Mouse (Mus musculus): ENCODE results near the gene Dcaf1. TPM values are rescaled to one million over a fixed set of nuclear protein-coding genes. Genes with fewer than 3 reads are reported as not detected.

Dcaf1 gene
- polyA plus RNA-seq, 1 experiment from 2014 or later: 22.6 TPM

GRCm38 (mm10) chr9:106806503-106806902 lies 15.2 kb upstream of the Dcaf1 start:
- H3K4me1 ChIP-seq (replicated peaks): no peaks in the 10 kb centered on the region

GRCm38 (mm10) chr9:106818191-106818590 lies 3.5 kb upstream of the Dcaf1 start:
- H3K4me2 ChIP-seq: no peak overlapping the region
- no peak overlapping the region for H3K4me3 ChIP-seq
- H3K9me3 ChIP-seq (replicated peaks): no peaks in the 10 kb centered on the region
- ATAC-seq (ENCODE audit: insufficient number of reproducible peaks, low FRiP score): no peak
- 0 out of 2 replicates have a peak, but pooled peaks cover 2% of the 10 kb centered on the region for H3K4me1 ChIP-seq (replicated peaks)
- WGBS: 65% methylated on average over 6 of the region's 6 CpGs
- H3K27me3 ChIP-seq (replicated peaks): no peaks in the 10 kb centered on the region
- no peak overlapping the region for H3K27ac ChIP-seq (ENCODE audit: poor library complexity, severe bottlenecking)
- H3K9ac ChIP-seq: no peak overlapping the region
- no peaks in the 10 kb centered on the region for H3K36me3 ChIP-seq

More at GRCm38 (mm10) chr9:106806503-106806902, 15.2 kb upstream of the Dcaf1 start:
- ATAC-seq (ENCODE audit: insufficient number of reproducible peaks, low FRiP score): no peak
- H3K4me2 ChIP-seq: no peak overlapping the region
- no peak overlapping the region for H3K9ac ChIP-seq
- no peaks in the 10 kb centered on the region for H3K36me3 ChIP-seq
- no peak overlapping the region for H3K4me3 ChIP-seq
- no peak overlapping the region for H3K27ac ChIP-seq (ENCODE audit: poor library complexity, severe bottlenecking)
- H3K9me3 ChIP-seq (replicated peaks): peaks cover 10% of the 10 kb centered on the region
- H3K27me3 ChIP-seq (replicated peaks): no peaks in the 10 kb centered on the region
- WGBS: 73% methylated on average over 4 of the region's 4 CpGs

- Histone ChIP-seq H3K9ac (no peak overlapping the region), H3K4me2 (no peak overlapping the region), H3K4me3 (no peak overlapping the region), H3K27ac (ENCODE audit: poor library complexity, severe bottlenecking) (no peak overlapping the region), H3K9me3 (replicated peaks) (no peaks in the 10 kb centered on the region), H3K27me3 (replicated peaks) (no peaks in the 10 kb centered on the region), H3K4me1 (replicated peaks) (0 out of 2 replicates have a peak, but pooled peaks cover 3% of the 10 kb centered on the region), H3K36me3 (no peaks in the 10 kb centered on the region)
- 77% methylated on average over 1 of the region's 1 CpGs for WGBS
- ATAC-seq (ENCODE audit: insufficient number of reproducible peaks, low FRiP score): no peak
Observed at GRCm38 (mm10) chr9:106819201-106819600, 2.5 kb upstream of the Dcaf1 start.

GRCm38 (mm10) chr9:106821050-106821617 lies 540 bp upstream of the Dcaf1 start:
- 45% methylated on average over 15 of the region's 15 CpGs for WGBS
- peak overlapping the region; percentile 54 for H3K4me2 ChIP-seq
- no peak overlapping the region for H3K27ac ChIP-seq (ENCODE audit: poor library complexity, severe bottlenecking)
- 0 out of 2 replicates have a peak, but pooled peaks cover 3% of the 10 kb centered on the region for H3K4me1 ChIP-seq (replicated peaks)
- H3K27me3 ChIP-seq (replicated peaks): no peaks in the 10 kb centered on the region
- H3K4me3 ChIP-seq: peak overlapping the region; percentile 87
- peak overlapping the region; percentile 54 for H3K9ac ChIP-seq
- H3K36me3 ChIP-seq: no peaks in the 10 kb centered on the region
- ATAC-seq (ENCODE audit: insufficient number of reproducible peaks, low FRiP score): no peak
- H3K9me3 ChIP-seq (replicated peaks): no peaks in the 10 kb centered on the region

GRCm38 (mm10) chr9:106822381-106823104 lies 869 bp downstream of the Dcaf1 start:
- Histone ChIP-seq H3K27ac (ENCODE audit: poor library complexity, severe bottlenecking) (peak overlapping the region; percentile 90), H3K9ac (peak overlapping the region; percentile 90), H3K36me3 (no peaks in the 10 kb centered on the region), H3K4me1 (replicated peaks) (0 out of 2 replicates have a peak, but pooled peaks cover 3% of the 10 kb centered on the region), H3K4me3 (peak overlapping the region; percentile 87), H3K4me2 (peak overlapping the region; percentile 64), H3K9me3 (replicated peaks) (no peaks in the 10 kb centered on the region), H3K27me3 (replicated peaks) (no peaks in the 10 kb centered on the region)
- ATAC-seq (ENCODE audit: insufficient number of reproducible peaks, low FRiP score): peak; percentile 92
- whole genome bisulfite sequencing: 2% methylated on average over 30 of the region's 32 CpGs

- H3K9me3 ChIP-seq (replicated peaks): no peaks in the 10 kb centered on the region
- no peak overlapping the region for H3K27ac ChIP-seq (ENCODE audit: poor library complexity, severe bottlenecking)
- H3K4me3 ChIP-seq: no peak overlapping the region
- no peak for ATAC-seq (ENCODE audit: insufficient number of reproducible peaks, low FRiP score)
- H3K4me1 ChIP-seq (replicated peaks): no peaks in the 10 kb centered on the region
- 91% methylated on average over 1 of the region's 1 CpGs for WGBS
- H3K36me3 ChIP-seq: peaks cover 69% of the 10 kb centered on the region
- no peak overlapping the region for H3K4me2 ChIP-seq
- H3K27me3 ChIP-seq (replicated peaks): no peaks in the 10 kb centered on the region
- no peak overlapping the region for H3K9ac ChIP-seq
Observed at GRCm38 (mm10) chr9:106840569-106840968, 18.9 kb downstream of the Dcaf1 start.

GRCm38 (mm10) chr9:106842800-106843199 lies 21.1 kb downstream of the Dcaf1 start:
- WGBS: 94% methylated on average over 6 of the region's 6 CpGs
- no peak overlapping the region for H3K4me2 ChIP-seq
- no peak overlapping the region for H3K4me3 ChIP-seq

GRCm38 (mm10) chr9:106856664-106857063 lies 35.0 kb downstream of the Dcaf1 start:
- no peak overlapping the region for H3K27ac ChIP-seq (ENCODE audit: poor library complexity, severe bottlenecking)
- H3K9me3 ChIP-seq (replicated peaks): no peaks in the 10 kb centered on the region
- 80% methylated on average over 3 of the region's 3 CpGs for WGBS
- no peak overlapping the region for H3K9ac ChIP-seq
- no peak overlapping the region for H3K4me3 ChIP-seq
- H3K27me3 ChIP-seq (replicated peaks): no peaks in the 10 kb centered on the region
- no peaks in the 10 kb centered on the region for H3K4me1 ChIP-seq (replicated peaks)
- peaks cover 75% of the 10 kb centered on the region for H3K36me3 ChIP-seq
- ATAC-seq (ENCODE audit: insufficient number of reproducible peaks, low FRiP score): no peak
- no peak overlapping the region for H3K4me2 ChIP-seq

More at GRCm38 (mm10) chr9:106842800-106843199, 21.1 kb downstream of the Dcaf1 start:
- Histone ChIP-seq H3K27me3 (replicated peaks) (no peaks in the 10 kb centered on the region), H3K9ac (no peak overlapping the region), H3K36me3 (peaks cover 67% of the 10 kb centered on the region), H3K27ac (ENCODE audit: poor library complexity, severe bottlenecking) (no peak overlapping the region), H3K4me1 (replicated peaks) (no peaks in the 10 kb centered on the region), H3K9me3 (replicated peaks) (no peaks in the 10 kb centered on the region)
- no peak for ATAC-seq (ENCODE audit: insufficient number of reproducible peaks, low FRiP score)

- Histone ChIP-seq H3K27me3 (replicated peaks) (no peaks in the 10 kb centered on the region), H3K4me2 (no peak overlapping the region), H3K4me3 (no peak overlapping the region), H3K4me1 (replicated peaks) (no peaks in the 10 kb centered on the region), H3K36me3 (peaks cover 74% of the 10 kb centered on the region), H3K9me3 (replicated peaks) (no peaks in the 10 kb centered on the region), H3K27ac (ENCODE audit: poor library complexity, severe bottlenecking) (no peak overlapping the region), H3K9ac (no peak overlapping the region)
- 87% methylated on average over 11 of the region's 11 CpGs for WGBS
- no peak for ATAC-seq (ENCODE audit: insufficient number of reproducible peaks, low FRiP score)
Observed at GRCm38 (mm10) chr9:106858036-106858435, 36.4 kb downstream of the Dcaf1 start.

- H3K9me3 ChIP-seq (replicated peaks): no peaks in the 10 kb centered on the region
- H3K4me2 ChIP-seq: no peak overlapping the region
- peaks cover 54% of the 10 kb centered on the region for H3K36me3 ChIP-seq
- no peaks in the 10 kb centered on the region for H3K27me3 ChIP-seq (replicated peaks)
- WGBS: 84% methylated on average over 5 of the region's 5 CpGs
- H3K9ac ChIP-seq: no peak overlapping the region
- H3K4me3 ChIP-seq: no peak overlapping the region
- H3K27ac ChIP-seq (ENCODE audit: poor library complexity, severe bottlenecking): no peak overlapping the region
- H3K4me1 ChIP-seq (replicated peaks): no peaks in the 10 kb centered on the region
- no peak for ATAC-seq (ENCODE audit: insufficient number of reproducible peaks, low FRiP score)
Observed at GRCm38 (mm10) chr9:106874216-106874615, 52.5 kb downstream of the Dcaf1 start.

GRCm38 (mm10) chr9:106876666-106877065 lies 55.0 kb downstream of the Dcaf1 start:
- no peak overlapping the region for H3K4me2 ChIP-seq
- peaks cover 7% of the 10 kb centered on the region for H3K4me1 ChIP-seq (replicated peaks)
- 92% methylated on average over 3 of the region's 3 CpGs for WGBS
- no peak overlapping the region for H3K27ac ChIP-seq (ENCODE audit: poor library complexity, severe bottlenecking)
- H3K4me3 ChIP-seq: no peak overlapping the region
- no peaks in the 10 kb centered on the region for H3K27me3 ChIP-seq (replicated peaks)
- peaks cover 69% of the 10 kb centered on the region for H3K36me3 ChIP-seq
- H3K9ac ChIP-seq: no peak overlapping the region
- no peaks in the 10 kb centered on the region for H3K9me3 ChIP-seq (replicated peaks)
- ATAC-seq (ENCODE audit: insufficient number of reproducible peaks, low FRiP score): no peak

Measured in heart, embryonic 12.5 days (tissue).